Mouse (Mus musculus) embryonic facial prominence, embryonic 12.5 days (tissue): Measurements from ENCODE around the gene Rfc2. TPM values are rescaled to one million over a fixed set of nuclear protein-coding genes. Genes with fewer than 3 reads are reported as not detected.
A peak's percentile ranks its signal among the peaks of the same experiment; 100 is the strongest.

Experiments used
- ATAC-seq: fragments of 200-750 bp; cut with Nextera tagmentation; 2 replicates; pipeline ENCODE4 v1.8.0; 2017; ENCODE audit not compliant: insufficient number of reproducible peaks, insufficient read depth, low FRiP score, low TSS enrichment
- H3K27ac ChIP-seq: fragments of 300-500 bp; sonication (generic); 2 replicates; pipeline ENCODE4 v1.5.1; 2016; ENCODE audit warnings: mild to moderate bottlenecking
- H3K27me3 ChIP-seq: fragments of 300-500 bp; sonication (generic); 2 replicates; pipeline ENCODE4 v1.6.1; 2016; ENCODE audit warnings: mild to moderate bottlenecking, moderate library complexity
- H3K36me3 ChIP-seq: fragments of 300-500 bp; sonication (generic); 2 replicates; pipeline ENCODE4 v1.6.1; 2016; ENCODE audit warnings: mild to moderate bottlenecking
- H3K4me1 ChIP-seq: fragments of 300-500 bp; sonication (generic); 2 replicates; pipeline ENCODE4 v1.6.1; 2016
- H3K4me2 ChIP-seq: fragments of 300-500 bp; sonication (generic); replicated peaks from 2 replicates; pipeline ENCODE4 v1.6.1; 2016; ENCODE audit warnings: mild to moderate bottlenecking, moderate library complexity
- H3K4me3 ChIP-seq: fragments of 300-500 bp; sonication (generic); 2 replicates; pipeline ENCODE4 v1.5.1; 2016; ENCODE audit warnings: mild to moderate bottlenecking
- H3K9ac ChIP-seq: fragments of 300-500 bp; sonication (generic); 2 replicates; pipeline ENCODE4 v1.6.1; 2016; ENCODE audit warnings: mild to moderate bottlenecking, moderate library complexity
- H3K9me3 ChIP-seq: fragments of 300-500 bp; sonication (generic); 2 replicates; pipeline ENCODE4 v1.6.1; 2016; ENCODE audit warnings: mild to moderate bottlenecking, moderate library complexity
- WGBS: fragments of 180-500 bp; shearing (Covaris S2); methylation state at CpG from one replicate; pipeline ENCODE4 v1.1.7; 2016; 5-methylcytosine and 5-hydroxymethylcytosine counted together
- polyA plus RNA-seq: library from polyadenylated mRNA; unstranded; fragments of >200 nt; fragmentation: Nextera tagmentation; extraction: Ambion mirVana; gene quantifications from 2 replicates; pipeline ENCODE4 v1.2.1, GENCODE M21; 2016

Gene Rfc2
- polyA plus RNA-seq, 1 experiment from 2014 or later = 307 TPM

DNA sequence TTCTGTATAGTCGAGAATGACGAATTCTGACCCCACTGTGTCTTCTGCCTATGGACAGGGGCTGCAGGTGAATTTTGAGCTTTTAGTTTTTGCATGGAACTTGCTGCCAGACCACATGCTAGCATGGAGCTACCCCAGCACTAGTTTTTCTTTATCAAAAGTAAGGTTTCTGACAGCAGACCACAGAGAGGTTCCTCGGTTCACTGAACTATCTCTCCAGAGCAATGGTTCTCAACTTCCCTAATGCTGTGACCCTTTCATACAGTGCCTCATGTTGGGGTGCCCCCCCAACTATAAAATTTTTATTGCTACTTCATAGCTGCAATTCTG is 2.7 kb downstream of the Rfc2 start:
- Histone ChIP-seq H3K4me2 (peak overlapping the region; percentile 90), H3K27me3 (no peaks in the 10 kb centered on the region)

DNA sequence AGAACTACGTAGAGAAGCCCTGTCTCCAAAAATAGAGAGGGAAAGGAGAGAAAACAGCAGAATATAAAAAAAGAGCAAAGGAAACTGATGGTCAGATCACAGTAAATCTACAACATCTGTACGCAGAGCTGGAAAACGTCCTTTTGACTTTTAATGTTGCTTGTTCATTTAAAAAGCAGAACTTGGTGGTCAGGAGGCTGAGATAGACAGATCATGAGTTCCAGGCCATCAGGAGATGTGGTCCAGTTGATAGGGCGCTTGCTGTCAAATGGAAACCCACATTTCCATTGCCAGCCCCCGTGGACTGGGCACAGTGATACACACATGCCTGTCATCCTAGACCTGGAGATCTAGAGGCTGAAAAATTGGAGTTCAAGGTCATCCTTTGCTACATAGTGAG is 3.6 kb downstream of the Rfc2 start:
- Histone ChIP-seq H3K9me3 (no peaks in the 10 kb centered on the region), H3K9ac (no peak overlapping the region), H3K27ac (no peak overlapping the region), H3K4me1 (peaks cover 13% of the 10 kb centered on the region), H3K36me3 (peaks cover 20% of the 10 kb centered on the region), H3K4me2 (no peak overlapping the region), H3K27me3 (no peaks in the 10 kb centered on the region), H3K4me3 (no peak overlapping the region)
- WGBS = 93% methylated on average over 5 of the region's 5 CpGs
- no peak for ATAC-seq

More for the DNA sequence above, 2.7 kb downstream of the Rfc2 start:
- Histone ChIP-seq H3K36me3 (peaks cover 16% of the 10 kb centered on the region), H3K9ac (peak overlapping the region; percentile 84; the same call in 1 of the 2 replicates), H3K27ac (no peak overlapping the region), H3K9me3 (no peaks in the 10 kb centered on the region), H3K4me3 (peak overlapping the region; percentile 92), H3K4me1 (peaks cover 13% of the 10 kb centered on the region)
- WGBS = 85% methylated on average over 3 of the region's 3 CpGs
- no peak for ATAC-seq

GRCm38 (mm10) chr5:134589900-134590299 is 8.7 kb downstream of the Rfc2 start:
- Histone ChIP-seq H3K9ac (no peak overlapping the region), H3K4me2 (no peak overlapping the region), H3K9me3 (no peaks in the 10 kb centered on the region), H3K27me3 (no peaks in the 10 kb centered on the region), H3K4me3 (no peak overlapping the region), H3K36me3 (peaks cover 67% of the 10 kb centered on the region), H3K27ac (no peak overlapping the region), H3K4me1 (no peaks in the 10 kb centered on the region)
- ATAC-seq = no peak
- 86% methylated on average over 3 of the region's 3 CpGs for WGBS

DNA sequence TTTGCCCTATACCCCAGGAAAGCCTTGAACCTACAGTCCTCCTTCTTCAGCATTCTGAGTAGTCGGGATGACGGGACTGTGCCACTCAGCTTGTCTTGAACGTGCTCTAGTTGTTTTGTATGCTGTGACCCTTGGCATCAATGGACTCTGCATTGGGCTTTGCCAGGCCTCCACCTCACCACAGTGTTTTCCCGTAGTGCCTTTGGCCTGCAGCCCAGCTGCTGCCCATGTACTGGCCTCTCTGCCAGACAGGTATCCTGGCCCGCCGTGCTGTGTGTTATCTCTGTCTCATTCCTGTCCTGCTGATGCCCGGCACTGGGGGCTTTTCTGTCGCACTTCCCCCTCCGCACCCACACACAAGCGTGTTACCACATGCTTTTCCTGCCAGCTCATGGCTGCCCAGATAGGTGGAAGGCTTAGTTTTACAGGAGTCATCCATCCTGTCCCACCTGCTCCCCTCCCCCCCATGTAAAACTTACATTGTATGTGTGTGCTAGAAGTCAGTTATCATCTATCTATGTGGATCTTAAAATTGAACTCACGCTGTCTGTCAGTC is 10.9 kb downstream of the Rfc2 start:
- H3K27ac ChIP-seq = no peak overlapping the region
- H3K4me1 ChIP-seq = no peaks in the 10 kb centered on the region
- peaks cover 83% of the 10 kb centered on the region for H3K36me3 ChIP-seq
- H3K9me3 ChIP-seq = no peaks in the 10 kb centered on the region
- WGBS = 94% methylated on average over 11 of the region's 11 CpGs
- H3K4me3 ChIP-seq = no peak overlapping the region
- H3K4me2 ChIP-seq = no peak overlapping the region
- H3K27me3 ChIP-seq = no peaks in the 10 kb centered on the region
- no peak for ATAC-seq
- no peak overlapping the region for H3K9ac ChIP-seq

DNA sequence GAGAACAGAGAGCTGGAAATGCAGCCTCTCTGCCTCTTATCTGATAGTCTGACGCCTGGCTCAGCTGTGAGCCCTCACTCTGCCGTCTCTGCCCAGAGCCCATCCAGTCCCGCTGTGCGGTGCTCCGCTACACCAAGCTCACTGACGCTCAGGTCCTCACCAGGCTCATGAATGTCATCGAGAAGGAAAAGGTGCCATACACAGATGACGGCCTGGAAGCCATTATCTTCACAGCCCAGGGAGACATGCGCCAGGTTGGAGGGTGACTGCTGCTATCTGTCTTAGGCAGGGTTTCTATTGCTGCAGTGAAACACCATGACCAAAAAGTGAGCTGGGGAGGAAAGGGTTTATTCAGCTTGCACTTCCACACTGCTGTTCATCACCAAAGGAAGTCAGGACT is 11.9 kb downstream of the Rfc2 start:
- no peaks in the 10 kb centered on the region for H3K27me3 ChIP-seq
- WGBS = 88% methylated on average over 9 of the region's 9 CpGs
- no peak overlapping the region for H3K4me2 ChIP-seq
- H3K9me3 ChIP-seq = no peaks in the 10 kb centered on the region
- H3K36me3 ChIP-seq = peaks cover 89% of the 10 kb centered on the region
- H3K27ac ChIP-seq = no peak overlapping the region
- no peak overlapping the region for H3K9ac ChIP-seq
- H3K4me1 ChIP-seq = no peaks in the 10 kb centered on the region
- H3K4me3 ChIP-seq = no peak overlapping the region
- no peak for ATAC-seq

GRCm38 (mm10) chr5:134597711-134598110 is 16.5 kb downstream of the Rfc2 start:
- Histone ChIP-seq H3K36me3 (peaks cover 65% of the 10 kb centered on the region), H3K9ac (no peak overlapping the region), H3K27ac (no peak overlapping the region), H3K9me3 (no peaks in the 10 kb centered on the region), H3K27me3 (no peaks in the 10 kb centered on the region), H3K4me2 (no peak overlapping the region), H3K4me1 (no peaks in the 10 kb centered on the region), H3K4me3 (no peak overlapping the region)
- no peak for ATAC-seq
- WGBS = 90% methylated on average over 10 of the region's 10 CpGs

GRCm38 (mm10) chr5:134604376-134604775 is 23.2 kb downstream of the Rfc2 start:
- Histone ChIP-seq H3K27ac (no peak overlapping the region), H3K4me2 (no peak overlapping the region), H3K4me3 (no peak overlapping the region), H3K27me3 (no peaks in the 10 kb centered on the region), H3K9me3 (no peaks in the 10 kb centered on the region), H3K4me1 (no peaks in the 10 kb centered on the region), H3K9ac (no peak overlapping the region), H3K36me3 (peaks cover under 1% of the 10 kb centered on the region; the same call in 1 of the 2 replicates)
- 83% methylated on average over 11 of the region's 11 CpGs for WGBS
- ATAC-seq = no peak

GRCm38 (mm10) chr5:134606314-134606713 is 25.1 kb downstream of the Rfc2 start:
- H3K4me3 ChIP-seq = no peak overlapping the region
- no peak overlapping the region for H3K9ac ChIP-seq
- H3K4me1 ChIP-seq = no peaks in the 10 kb centered on the region
- no peaks in the 10 kb centered on the region for H3K36me3 ChIP-seq
- H3K27ac ChIP-seq = no peak overlapping the region
- no peak overlapping the region for H3K4me2 ChIP-seq
- H3K9me3 ChIP-seq = no peaks in the 10 kb centered on the region
- ATAC-seq = no peak
- H3K27me3 ChIP-seq = no peaks in the 10 kb centered on the region

DNA sequence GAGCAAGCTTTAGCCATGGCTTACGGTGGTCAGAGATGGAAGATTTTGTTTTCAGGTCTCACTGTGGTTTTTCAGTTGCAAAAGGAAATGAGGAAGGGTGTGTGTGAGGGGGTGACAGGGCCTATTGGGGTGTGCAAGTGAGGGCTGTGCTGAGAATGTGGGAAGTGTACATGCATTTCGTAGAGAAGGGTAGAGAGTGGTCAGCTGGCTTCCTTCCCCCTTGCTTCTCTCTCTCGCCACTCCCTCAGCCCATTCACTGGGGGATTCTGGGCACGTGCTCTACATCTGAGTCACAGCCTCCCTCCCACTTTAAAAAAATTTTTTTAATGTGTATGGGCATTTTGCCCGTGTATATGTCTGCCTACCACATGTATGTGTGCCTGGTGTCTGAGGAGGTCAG is 26.0 kb downstream of the Rfc2 start:
- H3K4me2 ChIP-seq = no peak overlapping the region
- H3K27me3 ChIP-seq = no peaks in the 10 kb centered on the region
- no peak overlapping the region for H3K4me3 ChIP-seq
- no peak overlapping the region for H3K27ac ChIP-seq
- H3K9ac ChIP-seq = no peak overlapping the region
- 69% methylated on average over 5 of the region's 5 CpGs for WGBS
- no peaks in the 10 kb centered on the region for H3K9me3 ChIP-seq
- ATAC-seq = no peak
- H3K36me3 ChIP-seq = no peaks in the 10 kb centered on the region
- no peaks in the 10 kb centered on the region for H3K4me1 ChIP-seq

GRCm38 (mm10) chr5:134609916-134610643 is 28.9 kb downstream of the Rfc2 start:
- H3K4me1 ChIP-seq = no peaks in the 10 kb centered on the region
- H3K27ac ChIP-seq = no peak overlapping the region
- ATAC-seq = no peak
- H3K36me3 ChIP-seq = no peaks in the 10 kb centered on the region
- no peaks in the 10 kb centered on the region for H3K27me3 ChIP-seq
- H3K4me3 ChIP-seq = no peak overlapping the region
- no peaks in the 10 kb centered on the region for H3K9me3 ChIP-seq
- H3K4me2 ChIP-seq = no peak overlapping the region
- 89% methylated on average over 12 of the region's 12 CpGs for WGBS
- no peak overlapping the region for H3K9ac ChIP-seq

DNA sequence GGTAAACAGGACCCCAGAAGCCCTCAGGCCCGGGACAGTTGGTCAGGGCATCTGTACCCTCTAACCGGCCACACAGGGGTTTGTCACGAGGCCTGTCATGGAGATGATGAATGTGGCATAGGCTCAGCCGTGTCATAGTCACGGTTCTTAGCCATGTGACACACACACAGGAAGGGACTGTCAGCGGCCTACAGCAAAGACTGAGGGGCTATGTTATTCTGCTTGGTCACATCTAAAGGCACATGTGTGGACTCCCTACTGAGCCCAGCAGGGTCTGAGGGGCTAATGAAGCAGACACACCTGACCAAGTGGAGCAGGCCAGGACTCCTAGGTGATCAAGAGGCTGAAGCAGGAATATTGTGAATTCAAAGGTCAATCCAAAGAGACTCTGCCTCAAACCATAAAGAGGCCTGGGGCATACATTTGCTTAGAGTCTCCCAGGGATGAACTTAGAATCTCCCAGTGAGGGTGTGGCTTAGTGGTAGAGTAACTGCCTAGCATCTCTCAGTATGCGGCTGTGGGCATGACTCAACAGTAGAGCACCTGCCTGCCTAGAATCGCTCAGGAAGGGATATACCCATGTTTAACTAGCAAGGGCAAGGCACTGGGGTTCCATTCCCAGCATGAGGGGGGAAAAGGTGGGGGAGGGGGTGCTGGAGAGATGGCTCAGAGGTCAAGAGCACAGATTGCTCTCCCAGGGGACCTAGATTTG is 30.8 kb downstream of the Rfc2 start:
- Histone ChIP-seq H3K27me3 (no peaks in the 10 kb centered on the region), H3K9me3 (no peaks in the 10 kb centered on the region), H3K4me3 (no peak overlapping the region), H3K4me1 (no peaks in the 10 kb centered on the region), H3K36me3 (peaks cover 3% of the 10 kb centered on the region; the same call in 1 of the 2 replicates), H3K27ac (no peak overlapping the region), H3K4me2 (no peak overlapping the region), H3K9ac (no peak overlapping the region)
- 67% methylated on average over 8 of the region's 8 CpGs for WGBS
- no peak for ATAC-seq

DNA sequence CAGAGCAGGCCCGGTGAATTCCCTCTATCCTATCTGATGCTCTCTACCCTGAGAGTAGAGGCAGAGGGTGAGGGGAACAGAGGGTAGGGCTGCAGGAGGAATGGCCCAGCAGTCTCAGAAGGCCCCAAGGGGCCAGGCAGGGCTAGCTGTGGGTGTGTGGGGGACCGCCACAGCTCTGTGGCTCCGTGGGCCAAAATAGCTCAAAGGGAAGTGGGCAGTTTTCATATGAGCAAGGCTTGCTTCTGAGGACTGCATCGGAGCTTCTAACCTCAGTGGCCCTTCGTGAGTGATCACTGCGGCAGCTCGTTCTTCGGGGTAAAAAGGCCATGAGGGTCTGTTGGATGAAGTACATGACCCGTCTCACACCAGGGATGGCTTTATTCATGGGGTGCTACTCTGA is 32.6 kb downstream of the Rfc2 start:
- Histone ChIP-seq H3K27ac (no peak overlapping the region), H3K4me1 (no peaks in the 10 kb centered on the region), H3K4me3 (no peak overlapping the region), H3K9ac (no peak overlapping the region), H3K4me2 (no peak overlapping the region), H3K9me3 (no peaks in the 10 kb centered on the region), H3K36me3 (peaks cover 15% of the 10 kb centered on the region), H3K27me3 (no peaks in the 10 kb centered on the region)
- WGBS = 83% methylated on average over 9 of the region's 9 CpGs
- no peak for ATAC-seq
